Mouse (Mus musculus) heart, embryonic 12.5 days (tissue): Measurements from ENCODE around the gene Cox14. TPM values are rescaled to one million over a fixed set of nuclear protein-coding genes. Genes with fewer than 3 reads are reported as not detected.

Source experiments
- ATAC-seq: fragments of 200-750 bp; cut with Nextera tagmentation; 2 replicates; pipeline ENCODE4 v1.8.0; 2017; ENCODE audit warnings: moderate TSS enrichment, moderate library complexity; ENCODE audit not compliant: insufficient number of reproducible peaks, low FRiP score
- H3K27ac ChIP-seq: fragments of 300-500 bp; sonication (generic); 2 replicates; pipeline ENCODE4 v1.5.1; 2016; ENCODE audit warnings: mild to moderate bottlenecking, moderate library complexity; ENCODE audit not compliant: poor library complexity, severe bottlenecking
- H3K27me3 ChIP-seq: fragments of 300-500 bp; sonication (generic); replicated peaks from 2 replicates; pipeline ENCODE4 v1.6.1; 2016; ENCODE audit warnings: mild to moderate bottlenecking, moderate library complexity
- H3K36me3 ChIP-seq: fragments of 300-500 bp; sonication (generic); 2 replicates; pipeline ENCODE4 v1.6.1; 2016; ENCODE audit warnings: mild to moderate bottlenecking, moderate library complexity
- H3K4me1 ChIP-seq: fragments of 300-500 bp; sonication (generic); replicated peaks from 2 replicates; pipeline ENCODE4 v1.6.1; 2016; ENCODE audit warnings: mild to moderate bottlenecking
- H3K4me2 ChIP-seq: fragments of 300-500 bp; sonication (generic); 2 replicates; pipeline ENCODE4 v1.6.1; 2016; ENCODE audit warnings: mild to moderate bottlenecking, moderate library complexity
- H3K4me3 ChIP-seq: fragments of 300-500 bp; sonication (generic); 2 replicates; pipeline ENCODE4 v1.5.1; 2016; ENCODE audit warnings: mild to moderate bottlenecking
- H3K9ac ChIP-seq: fragments of 300-500 bp; sonication (generic); 2 replicates; pipeline ENCODE4 v1.6.1; 2016; ENCODE audit warnings: mild to moderate bottlenecking, moderate library complexity
- H3K9me3 ChIP-seq: fragments of 300-500 bp; sonication (generic); replicated peaks from 2 replicates; pipeline ENCODE4 v1.6.1; 2016; ENCODE audit warnings: mild to moderate bottlenecking, moderate library complexity
- WGBS: fragments of 180-500 bp; shearing (Covaris S2); methylation state at CpG from one replicate; pipeline ENCODE4 v1.1.7; 2016; 5-methylcytosine and 5-hydroxymethylcytosine counted together
- polyA plus RNA-seq: library from polyadenylated mRNA; unstranded; fragments of >200 nt; fragmentation: Nextera tagmentation; extraction: Ambion mirVana; gene quantifications from 2 replicates; pipeline ENCODE4 v1.2.1, GENCODE M21; 2016

The Cox14 gene
- 168 and 170 TPM in 2 replicates for polyA plus RNA-seq

- peak; percentile 93 for ATAC-seq
- peak within 1 kb of the TSS; percentile 97 for H3K27ac ChIP-seq
- peak within 1 kb of the TSS; percentile 69 for H3K4me2 ChIP-seq
- under 1% methylated on average over 66 of the region's 68 CpGs for WGBS
- peak within 1 kb of the TSS; percentile 98 for H3K4me3 ChIP-seq
- H3K9me3 ChIP-seq, result no peaks in the 10 kb centered on the region; the same call in 1 of the 2 replicates
- H3K4me1 ChIP-seq, result peaks cover 35% of the 10 kb centered on the region
- H3K27me3 ChIP-seq, result no peaks in the 10 kb centered on the region
- H3K9ac ChIP-seq, result peak within 1 kb of the TSS; percentile 98
- H3K36me3 ChIP-seq, result peaks cover 35% of the 10 kb centered on the region
These were observed at the start of gene Cox14 for GRCm38 (mm10) chr15:99725341-99726155. Gene Cox14 (plus strand): TSS chr15:99725618.

- peaks cover 59% of the 10 kb centered on the region for H3K27me3 ChIP-seq
- H3K4me3 ChIP-seq, result no peak overlapping the region
- 28% methylated on average over 8 of the region's 8 CpGs for WGBS
- H3K4me2 ChIP-seq, result no peak overlapping the region
- ATAC-seq, result 0 out of 2 replicates have a peak, but pooled peaks have one; percentile 39
- H3K27ac ChIP-seq, result no peak overlapping the region
- 0 out of 2 replicates have a peak overlapping the region, but pooled peaks have one; percentile 22 for H3K9ac ChIP-seq
- H3K9me3 ChIP-seq, result no peaks in the 10 kb centered on the region
- H3K36me3 ChIP-seq, result no peaks in the 10 kb centered on the region
- peaks cover 13% of the 10 kb centered on the region for H3K4me1 ChIP-seq
These were observed 48.3 kb upstream of the Cox14 start for GRCm38 (mm10) chr15:99677089-99677488.

- Histone ChIP-seq H3K4me2 (no peak overlapping the region), H3K9ac (no peak overlapping the region), H3K4me3 (no peak overlapping the region), H3K27ac (no peak overlapping the region), H3K36me3 (no peaks in the 10 kb centered on the region), H3K9me3 (no peaks in the 10 kb centered on the region), H3K27me3 (peaks cover 48% of the 10 kb centered on the region), H3K4me1 (peaks cover 13% of the 10 kb centered on the region)
- ATAC-seq, result no peak
- WGBS, result 13% methylated on average over 13 of the region's 13 CpGs
These were observed 47.2 kb upstream of the Cox14 start for GRCm38 (mm10) chr15:99678063-99678800.

- no peaks in the 10 kb centered on the region for H3K36me3 ChIP-seq
- H3K27ac ChIP-seq, result no peak overlapping the region
- 49% methylated on average over 7 of the region's 7 CpGs for WGBS
- no peak overlapping the region for H3K9ac ChIP-seq
- H3K4me3 ChIP-seq, result no peak overlapping the region
- no peak for ATAC-seq
- H3K27me3 ChIP-seq, result peaks cover 41% of the 10 kb centered on the region
- peaks cover 13% of the 10 kb centered on the region for H3K4me1 ChIP-seq
- H3K9me3 ChIP-seq, result no peaks in the 10 kb centered on the region
- H3K4me2 ChIP-seq, result no peak overlapping the region
These were observed 46.4 kb upstream of the Cox14 start for GRCm38 (mm10) chr15:99679008-99679407.

GRCm38 (mm10) chr15:99682880-99683279 is 42.5 kb upstream of the Cox14 start:
- Histone ChIP-seq H3K9me3 (no peaks in the 10 kb centered on the region), H3K4me3 (no peak overlapping the region), H3K4me1 (peaks cover 9% of the 10 kb centered on the region; the same call in 1 of the 2 replicates), H3K27ac (no peak overlapping the region), H3K36me3 (no peaks in the 10 kb centered on the region), H3K4me2 (no peak overlapping the region), H3K27me3 (peaks cover 25% of the 10 kb centered on the region; the same call in 1 of the 2 replicates), H3K9ac (no peak overlapping the region)
- no peak for ATAC-seq
- 87% methylated on average over 7 of the region's 7 CpGs for WGBS

GRCm38 (mm10) chr15:99684156-99684555 is 41.3 kb upstream of the Cox14 start:
- Histone ChIP-seq H3K27ac (no peak overlapping the region), H3K4me2 (no peak overlapping the region), H3K9me3 (no peaks in the 10 kb centered on the region), H3K9ac (no peak overlapping the region), H3K27me3 (peaks cover 23% of the 10 kb centered on the region; the same call in 1 of the 2 replicates), H3K4me1 (no peaks in the 10 kb centered on the region), H3K4me3 (no peak overlapping the region), H3K36me3 (no peaks in the 10 kb centered on the region)
- no peak for ATAC-seq
- WGBS, result 87% methylated on average over 5 of the region's 5 CpGs

- Histone ChIP-seq H3K4me1 (peaks cover 5% of the 10 kb centered on the region; the same call in 1 of the 2 replicates), H3K27ac (no peak overlapping the region), H3K9ac (no peak overlapping the region), H3K36me3 (no peaks in the 10 kb centered on the region), H3K4me2 (no peak overlapping the region), H3K9me3 (no peaks in the 10 kb centered on the region), H3K4me3 (no peak overlapping the region), H3K27me3 (peaks cover 45% of the 10 kb centered on the region; the same call in 1 of the 2 replicates)
- 7% methylated on average over 4 of the region's 4 CpGs for WGBS
- ATAC-seq, result no peak
These were observed 36.7 kb upstream of the Cox14 start for GRCm38 (mm10) chr15:99688712-99689111.

- Histone ChIP-seq H3K36me3 (no peaks in the 10 kb centered on the region), H3K4me3 (no peak overlapping the region), H3K9me3 (no peaks in the 10 kb centered on the region), H3K9ac (no peak overlapping the region), H3K4me2 (no peak overlapping the region), H3K27ac (no peak overlapping the region), H3K27me3 (peaks cover 36% of the 10 kb centered on the region; the same call in 1 of the 2 replicates), H3K4me1 (peaks cover 16% of the 10 kb centered on the region)
- 23% methylated on average over 4 of the region's 4 CpGs for WGBS
- no peak for ATAC-seq
These were observed 34.5 kb upstream of the Cox14 start for GRCm38 (mm10) chr15:99690924-99691323.

- Histone ChIP-seq H3K9ac (no peak overlapping the region), H3K4me3 (no peak overlapping the region), H3K4me1 (peaks cover 16% of the 10 kb centered on the region), H3K27ac (no peak overlapping the region), H3K4me2 (no peak overlapping the region), H3K27me3 (peaks cover 40% of the 10 kb centered on the region), H3K9me3 (no peaks in the 10 kb centered on the region), H3K36me3 (no peaks in the 10 kb centered on the region)
- WGBS, result 43% methylated on average over 9 of the region's 9 CpGs
- no peak for ATAC-seq
These were observed 33.4 kb upstream of the Cox14 start for GRCm38 (mm10) chr15:99691976-99692375.

GRCm38 (mm10) chr15:99697309-99697708 is 28.1 kb upstream of the Cox14 start:
- Histone ChIP-seq H3K27me3 (peaks cover 34% of the 10 kb centered on the region), H3K4me1 (peaks cover 26% of the 10 kb centered on the region), H3K4me2 (no peak overlapping the region), H3K9me3 (no peaks in the 10 kb centered on the region), H3K27ac (no peak overlapping the region), H3K9ac (no peak overlapping the region), H3K36me3 (no peaks in the 10 kb centered on the region), H3K4me3 (no peak overlapping the region)
- no peak for ATAC-seq
- 11% methylated on average over 2 of the region's 2 CpGs for WGBS

- 27% methylated on average over 20 of the region's 20 CpGs for WGBS
- H3K9me3 ChIP-seq, result no peaks in the 10 kb centered on the region
- no peak for ATAC-seq
- H3K9ac ChIP-seq, result no peak overlapping the region
- peaks cover 37% of the 10 kb centered on the region for H3K4me1 ChIP-seq
- peak overlapping the region; percentile 28; the same call in 1 of the 2 replicates for H3K4me2 ChIP-seq
- H3K27ac ChIP-seq, result no peak overlapping the region
- peaks cover 2% of the 10 kb centered on the region; the same call in 1 of the 2 replicates for H3K36me3 ChIP-seq
- H3K4me3 ChIP-seq, result no peak overlapping the region
- H3K27me3 ChIP-seq, result peaks cover 24% of the 10 kb centered on the region
These were observed 26.8 kb upstream of the Cox14 start for GRCm38 (mm10) chr15:99698533-99699085.
